Mouse (Mus musculus): Measurements from ENCODE around the gene Cep57.
A peak's percentile ranks its signal among the peaks of the same experiment; 100 is the strongest.

Cep57 gene

DNA sequence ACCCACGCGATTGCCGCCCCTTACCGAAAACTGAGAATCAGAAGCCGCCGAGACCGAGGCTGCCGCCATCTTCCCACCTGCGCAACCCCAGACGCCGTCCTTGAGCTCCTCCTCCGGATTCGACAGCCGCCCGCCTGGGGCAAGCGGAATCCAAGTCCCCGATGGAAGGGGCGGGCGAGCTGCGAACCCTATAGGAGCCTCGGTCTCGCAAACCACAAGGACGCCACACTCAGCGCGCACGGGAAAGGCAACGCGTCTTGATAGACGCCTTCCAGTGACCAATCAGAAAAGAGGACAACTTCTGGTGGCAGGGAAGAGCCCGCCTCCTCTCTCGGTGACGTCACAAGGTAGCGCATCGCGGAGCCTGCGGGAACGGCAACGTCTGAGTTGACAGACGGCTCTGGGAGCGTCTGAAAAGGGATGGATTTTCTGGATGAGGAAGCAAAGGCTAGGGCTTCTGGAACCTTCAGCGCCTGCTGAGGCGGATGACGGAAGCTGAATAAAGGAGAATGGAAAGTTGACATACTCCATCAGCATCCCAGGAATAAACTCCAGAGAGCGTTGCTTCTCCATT, at the start of gene Cep57:
TSS of gene Cep57 (minus strand) at position 276 of the 574 bp plus-strand sequence.
- DNase-seq, result peak; percentile 88 to 90

DNA sequence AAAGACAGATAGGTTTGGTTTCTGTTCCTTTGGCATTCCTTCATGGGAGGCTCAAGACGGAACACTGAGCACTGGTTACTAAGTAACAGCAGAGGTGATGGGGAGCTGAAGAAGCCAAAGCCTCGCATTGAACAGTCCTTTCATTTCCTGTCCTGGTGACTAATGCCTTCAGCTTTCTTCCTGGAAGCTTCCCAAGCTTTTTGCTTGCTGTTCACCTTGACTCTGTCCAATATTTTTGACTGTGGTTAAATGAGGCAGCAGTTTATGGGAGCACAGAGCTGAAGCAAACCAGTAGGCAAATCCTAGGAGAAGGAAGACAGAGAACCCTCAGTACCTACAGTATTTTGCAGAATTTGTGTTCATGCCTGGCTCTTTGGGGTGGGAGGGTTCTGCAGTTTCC, 48.4 kb upstream of the Cep57 start:
- DNase-seq, result no peak

DNA sequence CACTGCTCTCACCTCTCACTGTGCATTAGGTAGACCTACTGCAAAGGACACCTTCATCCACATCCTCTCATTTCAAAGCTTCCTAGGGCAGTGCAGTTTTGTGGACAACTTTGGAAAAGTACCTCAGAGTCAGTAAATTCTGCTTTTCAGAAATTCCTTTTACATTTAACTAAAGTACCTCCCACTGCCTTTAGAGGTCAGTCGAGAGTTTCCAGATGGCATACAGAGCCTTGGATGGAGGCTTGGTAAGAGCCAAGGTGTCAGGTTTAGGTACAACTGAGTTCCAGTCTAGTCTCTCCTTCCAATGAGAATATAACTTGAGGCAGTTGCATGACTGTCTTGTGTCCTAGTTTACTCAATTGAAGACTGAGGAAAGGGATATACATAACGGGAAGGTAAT, 47.5 kb upstream of the Cep57 start:
- DNase-seq, result no peak

DNA sequence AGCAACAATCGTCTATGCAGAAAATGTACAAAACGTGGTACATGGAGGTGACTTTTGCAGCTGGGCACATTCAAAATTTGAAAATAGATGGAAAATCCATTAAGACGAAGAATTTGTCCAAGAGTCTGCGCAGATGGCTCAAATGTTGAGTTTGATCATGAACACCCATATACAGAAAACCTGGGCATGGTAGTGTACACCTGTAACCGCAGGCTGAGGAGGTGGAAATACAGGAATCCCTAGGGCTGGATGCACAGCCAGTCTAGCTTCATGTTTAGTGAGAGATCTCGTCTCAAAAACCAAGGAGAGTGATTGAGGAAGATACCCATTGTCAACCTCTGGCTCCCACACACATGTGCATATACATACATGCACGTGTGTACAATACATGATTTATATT, 44.7 kb upstream of the Cep57 start:
- DNase-seq, result no peak

DNA sequence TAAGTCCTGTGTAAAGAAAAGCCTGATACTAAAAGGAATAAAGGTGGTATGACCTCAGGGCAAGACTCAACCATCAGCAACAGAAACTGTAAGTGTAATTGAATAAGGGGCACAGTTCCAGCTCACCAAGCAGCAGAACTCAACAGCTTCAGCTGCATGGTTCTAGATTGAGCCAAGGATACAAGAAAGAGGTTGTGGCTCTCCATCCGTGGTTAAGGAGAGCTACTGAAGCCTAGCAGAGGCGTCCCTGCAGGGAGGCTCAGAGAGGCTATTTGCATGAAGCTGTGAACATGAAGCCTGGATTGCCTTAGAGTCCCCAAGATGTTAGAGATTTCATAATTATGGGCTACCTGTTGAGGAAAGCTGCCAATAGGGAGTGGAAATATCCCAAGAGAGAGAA, 40.7 kb upstream of the Cep57 start:
- no peak for DNase-seq

DNA sequence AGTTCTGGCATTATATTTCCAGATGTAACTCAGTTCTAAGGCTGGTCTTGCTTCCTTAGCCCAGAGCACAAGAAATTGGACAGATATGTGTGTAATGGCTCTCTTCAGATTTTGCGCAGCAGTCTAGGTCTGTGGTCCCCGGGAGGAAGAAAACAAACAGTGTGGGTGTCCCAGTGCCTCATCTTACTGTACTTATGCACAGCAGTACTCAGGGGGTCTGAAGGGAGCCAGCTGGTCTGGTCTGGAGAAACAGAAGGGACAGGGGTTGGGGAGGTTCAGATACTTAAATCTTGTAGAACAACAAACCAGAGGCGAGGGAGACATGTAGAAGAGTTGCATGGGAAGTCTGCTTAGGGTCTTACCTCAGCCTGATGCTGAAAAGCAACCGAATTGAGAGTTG, 29.9 kb upstream of the Cep57 start:
- DNase-seq, result no peak

DNA sequence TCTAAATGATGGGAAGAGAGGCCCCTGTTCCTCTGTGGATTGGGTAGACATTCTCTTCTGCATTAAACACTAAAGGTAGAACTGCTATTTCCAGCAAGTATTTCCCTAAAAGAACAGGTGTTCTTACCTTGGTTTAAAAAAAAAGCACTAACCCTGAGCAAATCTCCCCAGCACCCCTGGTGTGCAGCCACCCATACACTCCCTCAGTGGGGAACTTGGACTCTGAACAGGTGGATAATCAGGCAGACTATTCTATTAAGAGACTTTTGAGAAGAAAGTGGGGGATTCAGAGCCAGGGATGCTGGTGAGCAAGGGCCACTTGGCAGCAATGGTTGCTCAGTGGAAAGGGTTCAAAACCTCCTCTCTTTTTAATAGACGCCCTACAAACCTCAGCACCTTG, 29.3 kb upstream of the Cep57 start:
- no peak for DNase-seq

DNA sequence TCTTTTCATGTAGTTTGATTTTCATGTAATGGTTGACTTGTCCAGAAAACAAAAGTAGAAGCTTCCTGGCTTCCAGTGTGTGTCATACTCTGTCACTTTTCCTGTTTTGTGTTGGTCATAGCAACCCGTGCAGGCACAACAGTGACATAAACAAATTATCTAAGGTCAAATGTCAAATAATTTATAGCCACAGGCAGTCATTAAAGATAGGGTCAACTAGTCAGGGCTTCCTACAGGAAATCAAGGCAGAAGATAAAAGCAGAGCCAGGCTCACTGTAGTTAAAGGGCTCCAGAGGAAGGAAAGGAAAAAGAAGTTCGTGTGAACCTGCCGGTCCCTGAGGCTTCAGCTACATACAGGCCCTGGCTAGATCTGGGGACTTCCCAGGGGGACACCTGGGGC, 27.0 kb upstream of the Cep57 start:
- DNase-seq, result no peak

DNA sequence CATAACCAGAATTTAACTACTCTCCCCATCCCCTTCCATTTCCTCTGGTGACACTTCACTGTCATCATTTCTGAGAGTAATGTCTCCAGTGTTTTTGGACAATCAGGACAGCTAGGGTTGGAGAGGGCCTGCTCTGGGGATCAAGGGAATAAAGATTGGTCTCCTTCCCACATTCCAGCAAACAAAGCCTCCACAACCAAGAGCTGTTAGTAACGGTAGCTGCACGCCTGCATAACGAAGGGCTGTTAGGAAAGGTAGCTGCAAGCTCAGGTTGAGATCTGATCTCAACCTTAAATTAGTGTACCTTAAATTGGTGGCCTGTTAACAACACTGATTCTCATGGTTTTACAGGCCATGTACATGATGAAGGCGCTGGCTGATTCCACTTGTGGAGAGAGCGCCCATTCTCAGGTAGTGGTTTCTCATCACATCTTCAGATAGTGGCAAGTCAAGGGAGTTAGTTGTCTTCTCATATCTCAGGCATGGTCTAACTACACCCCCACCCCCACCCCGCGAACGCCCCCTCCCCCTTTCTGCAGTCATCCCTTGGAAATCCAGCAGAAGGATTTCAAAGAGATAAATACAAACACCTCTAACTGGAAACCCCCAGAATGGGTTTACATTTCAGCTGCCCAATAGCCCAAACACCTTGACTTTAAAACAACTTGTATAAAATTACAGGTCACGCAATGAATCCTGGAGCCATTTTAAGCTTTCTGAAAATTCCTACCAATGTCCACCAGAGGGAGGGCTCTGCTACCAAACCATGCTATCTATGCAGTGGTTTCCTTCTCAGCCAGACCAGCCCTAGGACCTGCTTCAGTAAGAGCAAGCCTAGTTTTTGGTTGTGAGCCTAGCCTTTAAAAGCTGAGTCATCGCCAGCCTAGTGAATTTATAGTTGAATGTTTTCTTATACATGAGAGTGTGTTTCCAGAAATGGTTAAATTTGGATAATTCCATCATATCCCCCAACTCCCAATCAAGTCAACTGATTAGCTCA, 21.9 kb upstream of the Cep57 start:
- no peak for DNase-seq

DNA sequence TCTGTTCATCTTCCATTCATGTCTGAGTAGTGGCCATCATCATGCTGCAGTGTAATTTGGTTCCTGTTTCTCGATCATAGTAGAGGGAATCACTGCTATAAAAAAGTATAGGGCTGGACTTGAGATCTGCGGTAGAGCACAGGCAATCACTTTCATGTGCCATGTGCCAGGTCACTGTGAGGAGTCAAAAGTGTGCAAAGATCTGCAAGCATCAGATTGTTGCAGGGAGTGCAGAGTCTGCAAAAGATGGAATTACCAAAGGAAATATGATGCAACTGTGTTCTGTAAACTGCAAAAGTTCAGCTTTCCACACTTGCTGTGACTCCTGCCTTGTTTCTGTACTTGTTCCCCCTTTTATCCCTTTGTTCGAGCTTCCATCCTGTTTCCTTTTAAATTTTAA, 20.7 kb upstream of the Cep57 start:
- no peak for DNase-seq

DNA sequence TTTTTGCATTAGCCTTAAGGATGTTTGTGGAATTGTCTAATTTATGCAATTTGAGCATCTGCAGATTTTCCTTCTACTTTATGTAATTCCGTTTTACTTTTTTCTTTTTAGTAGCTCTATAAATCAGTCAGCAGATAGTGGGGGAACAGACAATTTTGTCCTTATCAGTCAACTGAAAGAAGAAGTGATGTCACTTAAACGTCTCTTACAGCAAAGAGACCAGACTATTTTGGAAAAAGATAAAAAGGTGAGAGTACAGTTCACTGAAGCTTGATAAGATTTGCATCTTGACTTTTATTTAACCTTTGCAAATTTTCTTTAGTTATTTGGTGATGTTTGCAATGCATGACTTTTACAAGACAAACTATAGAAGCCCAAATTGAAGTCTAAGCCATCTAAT, 9.8 kb upstream of the Cep57 start:
- DNase-seq, result no peak

DNA sequence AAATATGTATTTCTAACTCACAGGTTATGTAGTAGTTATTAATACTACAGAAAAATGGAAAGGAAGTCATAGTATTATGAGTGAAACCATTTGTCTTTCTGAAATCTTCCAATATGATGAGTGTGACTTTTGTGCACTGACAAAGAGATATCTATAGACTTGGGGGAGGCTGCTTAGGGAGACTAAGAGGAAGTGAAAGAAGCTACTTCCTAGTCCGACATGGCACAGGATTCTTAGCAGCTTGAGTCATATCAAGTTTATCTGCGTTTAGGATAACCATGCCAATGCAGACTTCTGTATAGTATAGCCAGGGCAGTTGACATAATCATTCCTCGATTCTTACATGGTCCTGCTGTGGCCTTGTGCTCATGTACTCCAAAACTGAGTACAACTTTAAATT, 8.3 kb upstream of the Cep57 start:
- DNase-seq, result no peak

DNA sequence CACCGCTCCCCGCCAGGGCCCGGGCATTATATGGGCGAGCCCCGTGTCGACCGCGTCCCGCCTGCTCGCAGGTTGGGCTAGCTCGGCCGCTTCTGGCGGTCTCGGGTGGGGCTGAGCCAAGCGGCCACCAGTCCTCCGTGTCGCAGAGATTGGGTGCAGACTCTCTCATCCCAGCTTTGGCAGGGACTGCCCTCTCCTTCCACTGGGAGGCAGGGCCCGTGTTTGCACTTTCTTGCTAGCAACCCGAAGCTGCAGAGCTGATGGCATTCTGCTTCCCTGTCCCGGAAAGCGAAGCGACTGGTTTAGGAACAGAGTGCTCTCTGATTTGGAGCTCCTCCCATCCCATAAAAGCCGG, 1.2 kb upstream of the Cep57 start:
- DNase-seq, result no peak

DNA sequence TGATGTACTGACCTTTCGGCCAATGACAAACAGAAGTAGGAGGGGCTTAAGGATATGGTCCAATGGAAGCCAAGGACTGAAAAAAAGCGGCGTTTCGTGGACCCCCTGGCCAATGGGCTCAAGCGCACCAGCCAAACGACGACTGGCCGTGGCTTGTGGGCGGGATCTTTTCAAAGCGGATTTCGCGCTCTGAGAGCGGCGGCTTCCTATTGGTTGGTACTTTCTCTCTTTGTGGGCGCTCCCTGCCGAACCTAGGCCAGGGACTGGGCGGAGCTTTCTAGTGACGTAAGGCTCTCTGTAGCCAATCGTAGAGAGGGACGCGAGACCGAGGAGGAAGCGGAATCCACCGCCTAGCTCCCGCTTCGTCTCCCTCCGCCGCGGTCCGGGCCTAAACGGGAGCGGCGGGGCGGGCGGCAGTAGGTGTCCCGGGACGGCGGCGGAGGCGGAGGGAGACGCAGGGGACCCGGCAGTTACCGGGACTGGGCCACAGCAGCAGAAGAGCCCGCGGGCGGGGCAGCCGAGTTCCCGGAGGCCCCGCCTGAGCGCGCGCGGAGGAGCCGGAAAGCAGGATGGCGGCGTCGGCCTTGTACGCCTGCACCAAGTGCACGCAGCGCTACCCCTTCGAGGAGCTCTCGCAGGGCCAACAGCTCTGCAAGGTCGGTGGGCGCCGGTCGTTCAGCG, 639 bp upstream of the Cep57 start, which contains the start of gene Fam76b:
TSS of gene Fam76b (plus strand) at position 311 of the 681 bp plus-strand sequence.
- peak; percentile 97 to 99 for DNase-seq

DNA sequence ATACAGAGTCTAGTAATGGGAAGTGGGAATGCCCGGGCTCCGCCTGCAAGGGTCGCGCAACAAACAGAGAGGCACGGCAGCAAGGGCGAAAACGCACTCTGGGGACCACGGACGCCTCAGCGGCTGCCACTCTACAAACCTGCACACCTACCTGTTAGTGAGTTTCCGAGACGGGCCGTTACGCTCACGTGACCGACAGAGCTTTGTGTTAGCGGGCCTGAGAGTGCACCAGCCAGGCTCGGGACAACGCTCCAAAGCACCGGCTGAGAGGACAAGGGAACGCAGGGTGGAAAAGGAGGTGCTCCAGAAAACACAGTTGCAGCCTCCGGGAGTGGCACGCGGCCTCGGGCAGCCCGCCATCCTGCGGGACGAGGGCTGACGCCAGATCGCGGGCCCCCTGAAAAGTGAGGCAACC, 509 bp downstream of the Cep57 start:
- peak; percentile 65 to 67 for DNase-seq

DNA sequence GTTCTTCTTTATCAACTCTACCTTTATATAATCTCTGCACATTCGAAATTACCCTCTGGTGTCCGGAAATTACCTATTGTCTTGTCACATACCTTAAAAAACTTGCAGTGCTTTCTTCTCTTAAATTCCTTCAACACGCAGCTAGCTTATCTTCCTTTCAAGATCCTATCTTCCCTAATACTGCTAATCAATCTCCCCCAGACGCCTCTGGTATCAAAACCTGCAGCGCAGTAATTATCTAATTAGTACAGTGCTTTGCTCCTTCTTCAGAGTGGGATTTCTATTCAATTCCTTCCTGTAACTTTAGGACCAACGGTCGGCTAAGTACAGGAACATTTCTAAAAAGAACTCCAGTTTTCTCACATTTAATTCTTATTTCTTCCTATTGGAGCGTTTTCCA, 1.0 kb downstream of the Cep57 start:
- no peak for DNase-seq

DNA sequence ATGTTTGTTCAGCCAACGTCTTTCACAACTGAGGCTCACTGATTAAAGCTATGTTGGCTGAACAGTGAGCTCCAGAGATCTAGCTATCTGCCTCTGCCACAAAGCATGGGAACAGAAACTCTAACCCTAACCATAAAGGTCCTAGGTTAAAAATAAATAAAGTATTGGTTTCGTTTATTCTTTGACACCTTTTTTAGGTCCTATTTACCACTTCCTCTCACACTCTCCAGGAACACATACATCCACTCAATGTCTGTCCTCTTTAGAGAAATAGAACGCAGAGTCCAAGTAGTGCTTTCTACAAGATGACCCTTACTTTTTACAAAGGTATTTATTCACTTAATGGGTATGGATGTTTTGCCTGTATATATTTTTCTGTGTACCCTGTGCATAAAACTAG, 6.1 kb downstream of the Cep57 start:
- DNase-seq, result no peak

DNA sequence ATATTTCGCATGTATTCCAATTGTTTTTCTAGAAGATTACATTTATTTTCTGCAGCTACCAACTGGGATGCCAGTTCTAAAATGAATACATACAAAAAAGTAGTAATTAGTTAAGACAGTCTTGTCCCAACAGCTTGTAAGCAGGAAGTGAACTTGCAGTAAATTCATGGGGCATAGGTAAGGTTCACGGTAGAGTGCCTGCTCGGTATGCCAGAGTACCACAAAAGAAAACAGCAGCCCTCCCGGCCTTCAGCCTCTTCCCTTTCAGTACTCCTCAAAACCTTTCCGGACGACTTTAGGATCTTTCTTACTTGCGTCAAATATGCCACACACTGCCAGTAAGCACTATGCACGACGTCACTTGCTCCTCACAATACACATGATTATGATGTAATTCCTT, 8.5 kb downstream of the Cep57 start:
- no peak for DNase-seq

DNA sequence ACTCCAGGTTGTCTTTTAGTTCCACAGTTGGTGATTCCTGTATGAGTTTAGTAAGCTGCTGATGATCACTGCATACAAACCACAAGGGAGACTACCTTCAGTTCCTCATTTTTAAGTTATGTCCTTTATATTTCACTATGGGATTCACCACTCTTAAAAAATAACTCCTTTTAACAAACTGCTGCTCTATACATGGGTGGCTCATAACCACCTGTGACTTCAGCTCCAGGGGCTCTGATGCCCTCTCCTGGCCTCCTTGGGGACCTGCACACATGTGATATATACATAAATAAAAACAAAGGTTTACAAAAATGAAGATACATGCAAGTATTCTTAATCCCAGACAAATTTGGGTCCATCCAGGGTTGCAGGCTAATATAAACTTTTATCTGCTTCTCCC, 17.0 kb downstream of the Cep57 start:
- DNase-seq, result no peak

DNA sequence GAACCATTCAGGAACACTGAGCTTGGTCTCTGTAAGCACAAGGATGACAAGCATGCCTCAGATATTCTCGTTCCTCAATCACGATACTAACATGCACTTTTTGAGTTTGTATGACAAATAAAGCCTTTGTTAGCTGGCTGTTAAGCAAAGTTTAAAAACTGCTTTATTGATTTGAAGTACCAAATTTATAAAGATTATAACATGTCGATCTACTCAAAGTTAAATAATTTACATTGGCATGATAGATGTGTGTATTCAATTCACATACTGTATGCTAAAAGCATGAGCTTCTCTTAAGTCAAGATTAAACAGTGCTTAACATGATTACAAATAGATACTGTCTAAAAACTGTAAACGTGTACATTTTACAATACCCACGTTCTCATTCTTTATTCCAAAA, 19.2 kb downstream of the Cep57 start:
- no peak for DNase-seq

DNA sequence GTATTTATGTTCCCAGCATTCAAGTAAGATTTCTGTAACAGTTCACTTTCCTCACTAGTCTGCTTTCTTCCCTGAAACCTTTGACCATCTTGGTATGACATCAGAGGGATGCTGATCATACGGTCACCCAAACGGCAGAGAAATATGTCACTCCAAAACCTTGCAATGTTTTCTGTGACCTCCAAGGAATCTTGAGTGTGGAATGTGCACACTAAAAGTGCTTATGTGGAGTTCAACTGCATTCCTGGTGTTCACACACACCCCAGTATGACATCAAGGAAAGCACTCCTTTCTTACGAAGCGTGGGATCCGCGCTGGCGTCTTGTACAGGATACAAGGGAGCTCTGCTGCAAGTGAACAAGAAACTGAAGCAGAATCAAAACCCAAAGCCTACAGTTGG, 20.1 kb downstream of the Cep57 start:
- DNase-seq, result no peak

DNA sequence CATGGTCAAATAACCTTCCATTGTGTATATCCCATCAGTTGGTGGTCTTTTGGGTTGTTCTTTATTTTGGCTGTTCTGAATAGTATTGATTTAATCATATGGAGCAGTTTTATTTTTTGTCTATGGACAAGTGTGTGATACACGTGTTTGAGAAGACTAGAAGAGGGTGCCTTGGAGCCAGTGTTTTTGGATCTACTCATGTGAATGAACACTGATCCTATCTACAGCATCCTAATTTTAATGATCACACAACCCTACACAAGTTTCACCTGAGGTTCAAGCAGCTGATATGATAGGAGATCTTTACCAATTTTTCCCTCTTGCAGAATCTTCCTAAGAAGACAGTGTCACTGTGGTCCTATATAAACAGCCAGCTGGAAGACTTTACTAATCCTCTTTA, 22.4 kb downstream of the Cep57 start:
- DNase-seq, result no peak

DNA sequence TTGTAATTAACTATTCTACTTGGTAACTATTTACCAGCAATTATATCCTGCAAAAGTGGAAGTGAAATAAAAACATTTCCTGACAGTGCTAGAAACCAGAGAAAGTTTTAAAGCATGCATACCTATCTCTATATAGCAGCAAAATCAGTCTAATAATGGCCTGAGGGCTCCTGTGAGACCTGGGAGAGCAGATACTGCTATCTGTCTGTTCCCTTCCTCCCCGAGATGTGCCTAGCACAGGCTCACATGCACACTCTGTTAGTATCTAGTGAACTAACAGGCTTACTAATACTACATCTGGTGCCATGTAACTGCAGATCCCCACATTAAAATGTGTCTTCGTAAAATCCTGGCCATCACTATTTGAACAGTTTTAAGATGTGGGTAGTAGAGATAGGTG, 32.2 kb downstream of the Cep57 start:
- no peak for DNase-seq

DNA sequence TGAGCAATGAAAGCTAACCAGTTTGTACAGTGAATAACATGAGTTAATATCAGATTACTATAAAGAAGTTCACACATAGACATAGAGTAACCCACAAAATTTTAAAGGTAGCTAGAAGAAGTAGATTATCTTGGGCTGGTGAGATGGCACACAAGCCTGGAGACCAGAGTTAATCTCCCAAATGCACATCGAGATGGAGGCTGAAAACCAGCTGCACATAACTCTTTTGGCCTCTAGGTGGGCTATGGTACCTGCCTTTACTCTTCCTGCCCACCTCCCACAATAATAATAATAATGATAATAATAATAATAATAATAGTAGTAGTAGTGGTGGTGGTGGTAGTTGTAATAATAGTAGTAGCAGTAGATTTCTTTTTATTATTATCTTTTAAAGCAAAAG, 32.6 kb downstream of the Cep57 start:
- DNase-seq, result no peak
